Mouse (Mus musculus) spleen, postnatal 10 days (tissue): Measurements from ENCODE around the gene Samsn1.
A peak's percentile ranks its signal among the peaks of the same experiment; 100 is the strongest.

Experiments used
- DNase-seq, 2 experiments: peaks; one replicate each; pipeline ENCODE4 v3.0.0; 2021 to 2022; ENCODE audit warnings: low spot score in 2 of 2

The Samsn1 gene

GRCm38 (mm10) chr16:75961036-75961435 is 61.0 kb downstream of the Samsn1 start:
- DNase-seq: peak in 1 of 2 experiments; percentile 19

DNA sequence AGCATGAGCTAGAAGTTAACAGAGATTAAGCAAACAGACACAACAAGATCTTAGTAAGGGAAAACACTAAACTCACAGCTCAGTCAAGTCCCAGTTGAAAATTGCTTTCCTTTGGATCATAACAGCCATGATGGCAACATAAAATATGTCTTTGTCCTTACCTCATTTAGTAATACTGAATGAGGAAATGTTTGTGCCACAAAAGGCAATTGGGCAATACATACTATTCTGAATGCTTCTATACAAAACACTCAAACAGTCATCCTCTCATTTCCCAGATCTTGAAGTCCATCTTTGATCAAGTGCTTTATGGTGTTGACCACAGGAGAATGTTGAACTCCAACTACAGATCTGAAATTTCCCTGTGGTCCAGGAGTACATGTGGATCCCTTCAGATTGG is 88.7 kb downstream of the Samsn1 start:
- DNase-seq: no peak

DNA sequence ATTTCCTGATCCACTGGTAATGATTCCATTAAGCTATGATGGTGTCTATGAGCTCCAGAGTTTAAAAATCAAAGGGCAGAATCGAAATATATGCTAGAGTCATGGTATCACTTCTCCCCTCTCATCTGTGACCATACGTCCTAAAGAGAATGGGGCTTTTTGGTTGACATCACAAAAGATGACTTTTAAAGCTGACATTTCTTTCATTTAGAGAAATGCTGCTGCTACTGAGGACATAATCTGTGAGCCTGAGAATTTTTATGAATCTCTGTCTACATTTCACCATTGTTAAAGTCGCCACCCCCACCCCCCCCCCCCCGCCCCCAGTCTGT is 91.9 kb downstream of the Samsn1 start:
- no peak for DNase-seq

DNA sequence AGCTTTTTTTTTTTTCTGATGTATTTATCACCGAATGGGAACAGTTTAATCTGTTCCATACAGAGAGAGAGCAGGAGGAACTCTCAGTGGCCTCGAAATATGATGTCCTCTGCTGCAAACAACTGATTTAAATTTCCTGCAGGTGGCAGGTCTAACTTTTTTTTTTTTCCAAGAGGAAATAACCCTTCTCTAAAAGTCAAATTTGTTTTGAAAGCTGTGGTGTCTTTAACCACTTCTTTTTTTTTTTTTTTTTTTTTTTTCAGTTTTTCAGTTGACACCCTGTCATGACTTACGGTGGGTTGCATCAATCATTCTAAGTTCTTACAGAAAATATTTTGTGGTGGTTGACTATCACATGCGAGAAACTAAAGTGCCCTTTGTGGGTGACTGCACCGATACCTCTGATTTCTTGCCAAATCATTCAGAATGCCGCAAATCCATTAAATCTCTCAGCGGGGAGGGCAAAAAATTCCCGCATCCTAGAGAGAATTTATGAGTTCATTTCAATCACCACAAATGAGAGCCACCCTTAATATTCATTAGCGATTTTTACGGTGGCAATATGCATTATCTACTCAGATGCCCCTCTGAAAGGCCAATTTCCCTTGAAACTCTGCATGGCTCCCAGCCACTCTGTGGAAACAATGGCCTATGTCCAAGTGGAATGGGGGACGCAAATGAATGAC is 92.4 kb downstream of the Samsn1 start:
- DNase-seq: no peak

- DNase-seq: no peak
Observed at GRCm38 (mm10) chr16:75926511-75926910, 95.6 kb downstream of the Samsn1 start.

DNA sequence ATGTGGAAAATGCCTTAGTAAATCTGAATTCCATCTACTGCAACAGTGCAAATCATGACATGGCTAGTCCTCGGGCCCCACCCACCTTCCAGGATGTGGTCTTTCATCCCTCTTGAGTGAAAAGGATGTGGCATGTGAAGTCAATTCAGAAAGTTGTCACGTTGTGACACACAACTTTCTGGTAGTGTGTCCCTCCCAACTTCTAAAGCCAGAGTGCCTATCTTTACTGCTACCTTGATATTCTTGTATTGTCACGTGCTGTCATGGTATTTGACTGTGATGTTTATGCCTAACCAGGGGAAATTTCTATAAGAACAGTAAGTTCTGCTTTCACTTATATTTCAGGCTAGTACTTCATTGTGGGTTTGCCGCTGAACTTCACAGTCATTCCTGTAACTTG is 101.2 kb downstream of the Samsn1 start:
- peak in 1 of 2 experiments; percentile 21 for DNase-seq

DNA sequence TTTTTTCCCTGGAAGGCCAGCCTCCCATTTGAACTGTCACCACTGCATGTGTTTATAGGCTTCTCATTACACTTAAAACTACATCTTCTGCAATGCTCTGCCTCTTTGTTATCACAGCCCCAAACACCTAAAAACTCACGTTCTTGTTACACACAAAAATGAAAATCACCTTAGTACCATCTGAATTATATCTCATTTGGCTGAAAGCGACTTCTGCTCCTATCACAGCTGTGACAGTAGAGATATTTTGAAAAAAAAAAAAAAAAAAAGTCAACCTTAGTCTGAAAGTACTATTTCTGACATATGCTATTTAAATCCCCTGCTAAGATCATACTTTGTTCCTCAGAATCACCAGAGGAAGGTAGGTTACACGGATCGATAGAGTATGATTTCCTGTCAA is 102.8 kb downstream of the Samsn1 start:
- DNase-seq: no peak

DNA sequence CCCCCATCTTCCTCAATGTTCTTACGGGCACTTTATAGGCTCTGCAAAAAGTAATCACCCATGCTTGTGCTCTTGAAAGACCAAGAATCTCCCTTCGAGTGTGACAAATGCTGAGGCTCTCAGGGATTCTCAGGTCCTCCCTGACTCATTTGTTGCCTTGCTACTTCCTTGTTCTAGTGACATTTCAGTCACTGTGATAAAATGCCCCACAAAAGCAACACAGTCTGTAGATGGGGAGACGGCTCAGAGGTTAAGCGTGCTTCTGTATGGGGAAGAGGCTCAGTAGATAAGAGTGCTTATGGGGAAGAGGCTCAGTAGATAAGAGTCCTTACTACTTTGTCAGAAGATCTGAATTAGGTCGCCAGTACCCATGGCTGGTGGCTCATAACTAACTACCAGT is 104.4 kb downstream of the Samsn1 start:
- no peak for DNase-seq

DNA sequence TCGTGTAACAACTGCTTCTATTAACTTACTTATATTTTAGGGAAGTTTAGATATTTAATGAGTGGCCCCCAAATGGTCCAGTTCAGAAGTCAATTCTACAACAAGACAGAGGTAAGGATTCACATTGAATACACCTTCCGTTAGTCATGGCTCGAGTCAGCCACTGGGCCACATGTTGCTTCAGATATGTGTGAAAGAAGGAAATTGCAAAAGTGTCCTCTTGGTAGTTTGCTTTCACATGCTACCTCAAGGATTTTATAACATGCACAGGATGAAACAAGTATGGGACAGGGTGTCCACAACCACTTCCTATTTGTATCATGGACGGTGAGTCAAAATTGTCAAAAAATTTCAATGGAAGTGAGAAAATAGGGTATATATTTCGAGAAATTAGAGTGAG is 110.0 kb downstream of the Samsn1 start:
- no peak for DNase-seq

GRCm38 (mm10) chr16:75908635-75909494 is 113.2 kb downstream of the Samsn1 start:
- DNase-seq: peak; percentile 41 to 60

- no peak for DNase-seq
Observed at GRCm38 (mm10) chr16:75906790-75907189, 115.3 kb downstream of the Samsn1 start.

- DNase-seq: no peak
Observed at GRCm38 (mm10) chr16:75906260-75906659, 115.8 kb downstream of the Samsn1 start.

DNA sequence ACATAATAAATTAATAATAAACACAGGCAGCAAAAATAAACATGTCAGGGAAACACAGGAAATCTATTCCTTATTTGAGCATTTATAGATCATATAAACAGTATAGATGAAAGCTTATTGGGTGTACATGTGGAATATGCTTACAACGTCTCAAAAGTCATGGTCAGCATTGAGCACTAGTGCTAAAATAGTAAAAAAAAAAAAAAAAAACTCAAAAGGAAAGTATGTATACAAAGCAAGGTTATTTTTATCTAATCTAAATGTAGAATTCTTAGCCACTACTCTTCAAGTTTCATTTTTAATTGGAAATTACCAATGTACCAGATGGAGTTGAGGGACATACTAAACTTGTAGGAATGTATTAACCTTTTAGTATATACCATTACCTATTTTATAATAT is 116.8 kb downstream of the Samsn1 start:
- DNase-seq: no peak

GRCm38 (mm10) chr16:75904072-75904471 is 118.0 kb downstream of the Samsn1 start:
- DNase-seq: no peak

DNA sequence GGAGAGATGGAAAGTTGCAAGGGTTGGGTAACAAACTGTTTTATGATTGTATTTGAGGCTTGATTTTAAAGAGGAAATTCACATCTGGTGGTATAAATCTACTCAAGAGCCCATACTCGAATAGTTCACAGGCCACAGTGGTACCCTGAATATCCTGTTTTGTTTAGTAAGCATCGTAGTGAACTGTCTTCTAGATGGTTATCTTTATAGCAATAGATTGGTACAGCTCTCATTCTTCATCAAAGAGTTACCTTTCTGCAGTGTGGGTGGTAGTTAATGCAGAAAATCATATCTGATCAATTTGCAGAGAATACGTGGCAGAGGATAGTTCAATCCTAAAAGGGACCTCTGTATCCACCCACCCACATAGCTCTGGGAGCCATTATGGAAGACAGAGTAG is 119.1 kb downstream of the Samsn1 start:
- DNase-seq: no peak

- no peak for DNase-seq
Observed at GRCm38 (mm10) chr16:75899885-75900620, 122.0 kb downstream of the Samsn1 start.

DNA sequence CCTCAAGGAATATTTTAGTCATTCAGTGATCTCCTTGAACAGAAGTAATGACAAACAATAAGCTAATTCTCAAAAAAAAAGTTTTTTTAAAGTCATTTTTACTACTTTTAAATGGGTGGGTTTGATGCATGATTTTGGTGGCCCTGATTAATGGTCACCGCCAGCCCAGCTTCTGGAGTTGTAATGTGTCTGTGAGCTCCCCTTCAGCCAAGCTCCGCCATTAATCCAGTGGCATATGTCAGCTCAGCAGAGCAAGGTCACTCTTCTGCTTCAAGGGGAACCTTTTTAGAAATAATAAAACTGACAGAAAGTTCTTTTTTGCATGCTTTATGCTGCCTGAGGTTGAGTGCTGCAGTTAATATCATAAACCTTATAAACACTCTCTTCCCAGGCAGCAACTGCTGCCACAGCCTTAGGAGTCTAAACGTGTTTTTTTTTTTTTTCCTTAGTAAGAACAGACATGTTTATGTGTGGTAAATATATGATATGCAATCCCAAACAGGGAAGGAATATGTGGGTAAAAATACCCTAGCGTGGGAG is 124.2 kb downstream of the Samsn1 start:
- no peak for DNase-seq

DNA sequence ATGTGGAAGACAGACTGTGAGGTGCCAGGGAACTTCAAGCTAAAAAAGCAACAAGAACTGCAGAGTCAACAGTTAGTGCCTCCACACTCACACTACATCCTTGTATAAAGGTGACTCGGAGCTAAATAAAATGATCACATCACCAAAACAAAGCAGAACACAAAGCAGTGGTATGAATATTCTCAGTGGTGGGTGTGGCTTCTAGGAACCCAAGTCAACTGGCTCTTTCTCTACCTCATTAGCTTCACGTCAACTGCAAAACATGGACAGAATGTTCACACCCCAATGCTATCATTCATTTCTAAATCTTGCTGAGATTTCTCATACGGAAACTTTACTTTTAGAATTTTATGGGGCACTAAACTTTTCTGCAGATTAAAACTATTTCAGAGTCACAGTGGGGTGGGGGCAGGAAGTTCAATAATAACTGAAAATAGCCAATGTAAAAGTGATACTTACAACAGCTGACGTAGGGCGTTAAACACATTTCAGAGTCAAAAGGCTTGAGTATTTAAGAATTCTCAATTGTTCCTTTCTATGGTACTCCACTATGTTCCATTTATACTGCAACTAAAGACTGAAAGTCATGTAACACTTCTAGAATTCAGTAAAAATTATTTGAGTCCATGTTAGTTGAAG is 127.7 kb downstream of the Samsn1 start:
- DNase-seq: no peak

GRCm38 (mm10) chr16:75893470-75893869 is 128.6 kb downstream of the Samsn1 start:
- DNase-seq: no peak

- no peak for DNase-seq
Observed at GRCm38 (mm10) chr16:75889081-75889646, 132.9 kb downstream of the Samsn1 start.

DNA sequence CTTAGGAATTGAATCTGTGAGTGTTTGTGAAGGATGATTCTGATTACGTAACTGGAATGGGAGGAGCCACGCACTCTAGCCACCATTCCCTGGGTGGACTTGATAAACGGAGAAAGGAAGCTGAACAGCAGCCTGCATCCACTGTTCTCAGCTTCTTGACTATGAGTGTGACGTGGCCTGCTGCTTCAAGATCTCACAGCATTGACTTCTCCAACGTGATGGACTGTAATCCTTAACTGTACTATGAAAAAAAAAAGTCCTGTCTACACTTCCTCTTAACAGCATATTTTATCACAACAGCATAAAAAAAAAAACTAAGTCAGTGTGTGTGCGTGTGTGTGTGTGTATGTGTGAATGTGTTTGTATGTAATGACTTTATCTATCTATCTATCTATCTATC is 134.9 kb downstream of the Samsn1 start:
- DNase-seq: no peak

DNA sequence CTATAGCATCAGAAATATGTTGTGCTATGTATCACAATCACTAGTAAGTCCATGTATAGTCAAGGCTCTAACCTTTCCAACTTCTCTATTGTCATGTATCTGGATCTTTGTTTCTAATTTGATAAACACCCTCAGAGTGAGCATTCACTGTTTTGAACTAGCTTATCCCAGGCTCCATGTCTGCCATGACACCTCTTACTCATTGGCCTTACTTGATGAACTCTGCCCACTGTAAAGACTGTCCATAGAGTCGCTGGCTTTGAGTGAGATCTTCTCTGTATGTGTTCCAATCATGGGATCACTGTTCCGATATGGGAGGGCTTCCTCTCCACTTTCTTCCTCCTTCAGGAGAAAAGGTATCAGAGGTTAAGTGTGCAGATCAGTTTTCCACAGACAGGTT is 143.2 kb downstream of the Samsn1 start:
- DNase-seq: no peak
